20 mouse cellular contexts compared by ENCODE assay signal in genomic region chr1:72213954-72214353, GRCm38 (mm10). TPM values are rescaled to one million over a fixed set of nuclear protein-coding genes. Genes with fewer than 3 reads are reported as not detected.
A peak's percentile ranks its signal among the peaks of the same experiment; 100 is the strongest.
DNase-seq lines count a peak whose midpoint lies in the region; ATAC-seq and TF ChIP-seq lines count a peak whose summit lies in the region.
"Had no signal": no experiment of that assay in that cellular context is flagged by ENCODE, and none has a peak within 500 bp of the region (broad histone marks: within the 10 kb centered on the region; RNA-seq: fewer than 3 reads in every experiment).

No protein-coding gene starts in this region.

- H3K9me3 ChIP-seq in heart, postnatal 0 days (replicated peaks; ENCODE audit: control insufficient read depth, low read length): no peaks in the 10 kb centered on the region
- H3K9me3 ChIP-seq: embryonic facial prominence, embryonic 15.5 days; forebrain, embryonic 10.5 days; heart, embryonic 12.5 days; hindbrain, embryonic 10.5 days; hindbrain, embryonic 15.5 days had no signal

- ATAC-seq in heart, postnatal 0 days (ENCODE audit: insufficient read depth, low read depth): no peak
- ATAC-seq: forebrain, embryonic 14.5 days; intestine, embryonic 16.5 days; Patski had no signal

- H3K4me2 ChIP-seq in heart, postnatal 0 days (ENCODE audit: low read depth, low read length): no peak overlapping the region
- H3K4me2 ChIP-seq: embryonic facial prominence, embryonic 15.5 days; hindbrain, embryonic 15.5 days had no signal

- H3K4me3 ChIP-seq in heart, adult 2 months: no peak overlapping the region
- H3K4me3 ChIP-seq in heart, postnatal 0 days (ENCODE audit: low read depth, low read length): no peak overlapping the region
- H3K4me3 ChIP-seq in lung, adult 2 months (replicated peaks; ENCODE audit: extremely low read depth, low read depth, low read length): no peak overlapping the region
- H3K4me3 ChIP-seq: embryonic facial prominence, embryonic 15.5 days; erythroblast, embryonic 14.5 days; forebrain, embryonic 10.5 days; heart, embryonic 12.5 days; hindbrain, embryonic 10.5 days; hindbrain, embryonic 15.5 days had no signal

- peak overlapping the region; percentile 86 for H3K27ac ChIP-seq in heart, adult 2 months
- peak overlapping the region; percentile 89 for H3K27ac ChIP-seq in heart, postnatal 0 days (ENCODE audit: low read depth)
- H3K27ac ChIP-seq: embryonic facial prominence, embryonic 15.5 days; forebrain, embryonic 10.5 days; hindbrain, embryonic 10.5 days; hindbrain, embryonic 15.5 days had no signal

- TF ChIP-seq POLR2A in heart, adult 2 months (IDR thresholded peaks at IDR 0.05; ENCODE audit: insufficient read depth, low read depth, low read length): no peak
- no peak for TF ChIP-seq POLR2A in lung, adult 2 months (IDR thresholded peaks at IDR 0.05; ENCODE audit: borderline replicate concordance, extremely low read depth, low read depth, low read length)

- no peaks in the 10 kb centered on the region for H3K79me2 ChIP-seq in heart, adult 2 months (replicated peaks; ENCODE audit: control insufficient read depth, insufficient read depth, low read length)

- intact Hi-C loops in heart, adult 2 months (cut with DNase I): no loop called here

- no peaks in the 10 kb centered on the region for H3K27me3 ChIP-seq in heart, adult 2 months (ENCODE audit: control insufficient read depth, insufficient read depth, low read length)
- no peaks in the 10 kb centered on the region for H3K27me3 ChIP-seq in heart, postnatal 0 days (ENCODE audit: control insufficient read depth, insufficient read depth, low read length)
- H3K27me3 ChIP-seq: embryonic facial prominence, embryonic 15.5 days; heart, embryonic 12.5 days; hindbrain, embryonic 15.5 days; Patski had no signal

- no peak for TF ChIP-seq EP300 in heart, adult 2 months (IDR thresholded peaks at IDR 0.05; ENCODE audit: insufficient read depth, low read depth, low read length)
- no peak for TF ChIP-seq EP300 in heart, postnatal 0 days (IDR thresholded peaks at IDR 0.05; ENCODE audit: low read depth)

- 94% methylated on average over 3 of the region's 3 CpGs for WGBS in heart, adult 2 months
- WGBS in heart, postnatal 0 days: 92% methylated on average over 3 of the region's 3 CpGs
- 98% methylated on average over 3 of the region's 3 CpGs for WGBS in lung, adult 2 months

- H3K36me3 ChIP-seq in heart, adult 2 months (ENCODE audit: control insufficient read depth, insufficient read depth, low read length): no peaks in the 10 kb centered on the region
- H3K36me3 ChIP-seq in heart, postnatal 0 days (replicated peaks; ENCODE audit: control insufficient read depth, insufficient read depth, low read length): no peaks in the 10 kb centered on the region
- H3K36me3 ChIP-seq: embryonic facial prominence, embryonic 15.5 days; forebrain, embryonic 10.5 days; heart, embryonic 12.5 days; hindbrain, embryonic 10.5 days; hindbrain, embryonic 15.5 days had no signal

- no peak for TF ChIP-seq CTCF in heart, adult 2 months (IDR thresholded peaks at IDR 0.05)
- TF ChIP-seq CTCF in heart, postnatal 0 days (IDR thresholded peaks at IDR 0.05; ENCODE audit: low read depth): no peak
- no peak for TF ChIP-seq CTCF in lung, adult 2 months (IDR thresholded peaks at IDR 0.05; ENCODE audit: insufficient read depth, low read length)

- no peak overlapping the region for H3K9ac ChIP-seq in heart, adult 2 months (ENCODE audit: low read depth, low read length)
- H3K9ac ChIP-seq in heart, postnatal 0 days (replicated peaks; ENCODE audit: low read depth, low read length): no peak overlapping the region
- H3K9ac ChIP-seq: embryonic facial prominence, embryonic 15.5 days; heart, embryonic 12.5 days; hindbrain, embryonic 15.5 days had no signal

- DNase-seq in heart, adult 2 months: no peak
- DNase-seq in heart, adult 9 months (ENCODE audit: low spot score in 2 of 2): no peak
- no peak for DNase-seq in heart, postnatal 0 days (ENCODE audit: low spot score)
- no peak for DNase-seq in heart, adult 8-10 months (ENCODE audit: low spot score)
- peak; percentile 98 for DNase-seq in R1 (ENCODE audit: low read depth, low spot score)
- no peak for DNase-seq in lung, adult 2 months
- no peak for DNase-seq in lung, postnatal 36 days
- DNase-seq: adrenal gland, postnatal 10 days; cerebellum, adult 11 months; embryo, embryonic 11 days; kidney, adult 2 months had no signal

- peaks cover 8% of the 10 kb centered on the region for H3K4me1 ChIP-seq in heart, adult 2 months (ENCODE audit: control insufficient read depth, insufficient read depth, low read length)
- H3K4me1 ChIP-seq in heart, postnatal 0 days (ENCODE audit: control insufficient read depth, insufficient read depth): peaks cover 19% of the 10 kb centered on the region
- H3K4me1 ChIP-seq in lung, adult 2 months (ENCODE audit: control insufficient read depth, insufficient read depth, low read length): peaks cover 5% of the 10 kb centered on the region; the same call in 1 of the 2 replicates

RNA-seq across cellular contexts. Expression of gene Mreg, which starts 1.8 kb away (rescaled TPM):
- total RNA-seq in heart, adult 2 months (2021): 10 to 100 TPM; 31.1 to 34.8 TPM
- 14.9 and 18.3 TPM in 2 replicates for polyA plus RNA-seq in heart, adult 2 months (2012; rRNA removed)
- total RNA-seq in heart, postnatal 0 days (2014; rRNA removed; ENCODE audit: low replicate concordance): 11.3 and 12.5 TPM in 2 replicates
- 8.6 and 9.5 TPM in 2 replicates for polyA plus RNA-seq in heart, postnatal 0 days (2015; fragmentation: Nextera tagmentation; extraction: Ambion mirVana)
- total RNA-seq in heart, adult 8-10 months (2022): 10 to 100 TPM; 33.3 to 40.4 (median 37.5) TPM
- 1.3 and 6.2 TPM in 2 replicates for polyA plus RNA-seq in lung, adult 2 months (2012; rRNA removed)
